Mouse (Mus musculus) kidney, adult 2 months (tissue): ENCODE results near the gene Fam107b. TPM values are rescaled to one million over a fixed set of nuclear protein-coding genes. Genes with fewer than 3 reads are reported as not detected.
"Not testable (repeated sequence)": the region's sequence is repeated elsewhere in the genome, so short reads cannot be mapped to it uniquely, and the experiment has no call there.

Source experiments
- DNase-seq: peaks from one replicate; pipeline ENCODE4 v3.0.0; 2021
- H3K27ac ChIP-seq: fragments of 200-500 bp; 2 replicates; pipeline ENCODE4 v1.5.1; 2012; ENCODE audit warnings: low read depth, low read length, control low read depth, inconsistent platforms; ENCODE audit not compliant: insufficient read depth
- H3K27me3 ChIP-seq: fragments of 200-500 bp; replicated peaks from 2 replicates; pipeline ENCODE4 v1.6.1; 2012; ENCODE audit warnings: mild to moderate bottlenecking, moderate library complexity, low read length, inconsistent platforms; ENCODE audit not compliant: control insufficient read depth, insufficient read depth
- H3K36me3 ChIP-seq: fragments of 200-500 bp; 2 replicates; pipeline ENCODE4 v1.6.1; 2012; ENCODE audit warnings: mild to moderate bottlenecking, moderate library complexity, low read length, inconsistent platforms; ENCODE audit not compliant: control insufficient read depth, insufficient read depth
- H3K4me1 ChIP-seq: fragments of 200-500 bp; 2 replicates; pipeline ENCODE4 v1.6.1; 2011; ENCODE audit warnings: low read length; ENCODE audit not compliant: control insufficient read depth, insufficient read depth
- H3K4me3 ChIP-seq: fragments of 200-500 bp; 2 replicates; pipeline ENCODE4 v1.5.1; 2011; ENCODE audit warnings: mild to moderate bottlenecking, low read depth, low read length, control low read depth; ENCODE audit not compliant: insufficient read depth
- CTCF ChIP-seq: fragments of 200-500 bp; conservative IDR thresholded peaks from 2 replicates; pipeline ENCODE4 v1.5.1; 2011; ENCODE audit warnings: low read depth, mild to moderate bottlenecking, control low read depth, low read length, moderate library complexity, mixed read lengths; ENCODE audit not compliant: insufficient read depth, insufficient read length
- POLR2A ChIP-seq: fragments of 200-500 bp; IDR thresholded peaks from one replicate; pipeline ENCODE4 v1.6.1; 2011; ENCODE audit warnings: low read depth, low read length, control low read depth
- whole genome bisulfite sequencing: fragments of 180-500 bp; shearing (Covaris S2); methylation state at CpG from one replicate; pipeline ENCODE4 v1.1.7; 2018; 5-methylcytosine and 5-hydroxymethylcytosine counted together
- polyA plus RNA-seq: library from polyadenylated mRNA; depleted of rRNA; stranded (reverse); fragments of >200 nt; gene quantifications from 2 replicates; pipeline ENCODE4 v1.2.3, GENCODE M21; 2012

Fam107b gene
- polyA plus RNA-seq, 1 experiment = 54.3 TPM

DNA sequence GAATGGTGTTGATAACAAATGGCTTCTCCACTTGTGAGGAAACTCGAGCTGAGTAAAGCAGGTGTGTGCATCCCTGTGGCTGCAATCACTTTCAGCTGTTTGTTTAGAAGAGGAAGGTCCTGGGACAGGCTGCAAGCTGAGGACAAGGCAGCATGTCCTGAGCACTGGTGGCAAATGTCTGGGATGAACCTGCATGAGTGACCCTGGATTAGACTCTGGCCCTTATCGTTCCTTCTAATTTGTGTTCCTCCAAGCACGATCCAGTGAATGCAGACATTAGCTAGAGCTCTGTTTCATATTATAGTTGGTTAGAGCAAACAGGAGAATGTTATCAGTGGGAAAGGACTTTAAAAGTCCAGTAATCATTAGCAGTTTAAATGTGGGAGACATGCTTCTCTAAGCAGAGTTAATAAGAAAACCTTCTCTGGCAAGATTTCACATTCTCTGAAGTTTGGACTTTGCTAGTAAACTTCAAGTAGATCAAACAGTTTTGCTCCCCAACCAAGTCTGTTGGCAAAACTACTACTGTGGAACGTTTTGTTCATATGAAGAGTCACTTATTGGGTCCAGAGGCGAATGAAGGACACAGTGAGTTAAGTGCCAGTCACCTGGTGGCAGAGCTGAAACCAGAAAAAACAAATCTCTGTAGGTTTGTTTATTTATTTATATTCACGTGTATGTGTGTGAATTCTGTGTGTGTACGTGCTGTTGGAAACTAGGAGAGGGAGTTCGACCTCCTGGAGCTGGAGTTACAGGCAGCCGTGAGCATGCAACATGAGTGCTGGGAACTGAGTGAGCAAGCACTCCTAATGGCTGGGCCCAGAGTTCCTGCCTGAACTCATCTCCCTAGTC is 134.2 kb downstream of the Fam107b start:
- Histone ChIP-seq H3K27ac (peak overlapping the region; percentile 99), H3K27me3 (no peaks in the 10 kb centered on the region), H3K4me1 (peaks cover 37% of the 10 kb centered on the region), H3K36me3 (no peaks in the 10 kb centered on the region), H3K4me3 (peak overlapping the region; percentile 13; the same call in 1 of the 2 replicates)
- TF ChIP-seq CTCF (no peak), POLR2A (no peak)
- 34% methylated on average over 9 of the region's 9 CpGs for whole genome bisulfite sequencing
- DNase-seq = peak; percentile 94

DNA sequence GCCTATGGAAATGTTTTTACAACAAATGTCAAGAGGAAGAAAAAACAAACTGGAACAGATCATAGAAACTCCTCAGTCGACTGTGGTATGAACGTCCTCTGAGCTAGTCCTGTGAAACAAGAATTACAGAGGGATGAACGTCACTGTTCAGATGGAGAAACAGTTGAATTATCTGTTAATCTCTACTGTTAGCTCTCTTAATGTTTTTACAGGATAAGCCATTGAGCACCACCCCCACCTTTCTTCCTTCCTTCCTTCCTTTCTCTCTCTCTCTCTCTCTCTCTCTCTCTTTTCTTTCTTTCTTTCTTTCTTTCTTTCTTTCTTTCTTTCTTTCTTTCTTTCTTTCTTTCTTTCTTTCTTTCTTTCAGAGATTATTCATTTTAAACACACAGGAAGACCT is 135.0 kb downstream of the Fam107b start:
- peak overlapping the region; percentile 99 for H3K27ac ChIP-seq
- H3K4me3 ChIP-seq, H3K27me3 ChIP-seq, DNase-seq, H3K36me3 ChIP-seq: not testable (repeated sequence)
- H3K4me1 ChIP-seq = peaks cover 33% of the 10 kb centered on the region
- WGBS = 31% methylated on average over 3 of the region's 3 CpGs

DNA sequence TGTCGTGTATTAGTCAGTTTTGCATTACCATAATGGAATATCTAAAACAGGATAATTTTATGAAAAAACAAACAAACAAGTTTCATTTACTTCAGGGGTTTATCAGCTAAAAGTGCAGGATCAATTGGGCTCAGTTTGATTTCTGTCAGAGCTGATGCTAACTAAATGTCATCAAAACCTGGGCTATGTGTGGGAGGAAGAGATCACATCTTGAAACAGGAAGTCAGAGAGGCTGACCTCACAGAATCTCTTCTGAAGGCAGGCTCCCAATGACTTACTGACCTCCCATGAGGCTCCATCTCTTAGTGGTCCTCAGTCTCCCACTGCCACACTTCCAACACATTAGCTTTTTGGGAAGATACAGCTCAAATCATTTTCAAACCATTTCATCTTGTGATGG is 136.9 kb downstream of the Fam107b start:
- Histone ChIP-seq H3K27me3 (no peaks in the 10 kb centered on the region), H3K27ac (no peak overlapping the region), H3K4me3 (no peak overlapping the region), H3K4me1 (peaks cover 29% of the 10 kb centered on the region), H3K36me3 (no peaks in the 10 kb centered on the region)
- TF ChIP-seq CTCF = no peak
- TF ChIP-seq POLR2A = no peak
- no peak for DNase-seq
- WGBS = 94% methylated on average over 1 of the region's 1 CpGs

DNA sequence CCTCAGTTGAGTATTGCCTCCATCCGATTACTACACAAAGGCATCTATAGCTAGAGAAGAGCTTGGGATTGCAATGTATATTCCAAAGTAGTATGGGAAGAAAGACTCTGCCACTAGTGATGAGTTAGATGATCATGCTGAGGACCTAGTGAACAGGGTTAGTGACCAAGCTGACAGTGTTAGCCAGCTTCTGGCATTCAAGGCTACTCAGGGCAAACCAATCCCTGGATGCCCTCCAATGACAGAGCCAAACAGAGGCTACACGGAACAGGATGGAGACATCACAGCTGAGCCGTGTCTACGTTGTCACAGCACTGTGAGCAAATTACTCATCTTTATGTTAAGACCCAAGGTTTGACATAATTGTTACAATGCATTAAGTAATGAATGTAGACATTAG is 138.3 kb downstream of the Fam107b start:
- H3K36me3 ChIP-seq = no peaks in the 10 kb centered on the region
- H3K4me1 ChIP-seq = peaks cover 19% of the 10 kb centered on the region; the same call in 1 of the 2 replicates
- no peak for DNase-seq
- no peak overlapping the region for H3K4me3 ChIP-seq
- H3K27me3 ChIP-seq = no peaks in the 10 kb centered on the region
- WGBS = 78% methylated on average over 4 of the region's 4 CpGs
- no peak for TF ChIP-seq CTCF
- no peak for TF ChIP-seq POLR2A
- no peak overlapping the region for H3K27ac ChIP-seq

DNA sequence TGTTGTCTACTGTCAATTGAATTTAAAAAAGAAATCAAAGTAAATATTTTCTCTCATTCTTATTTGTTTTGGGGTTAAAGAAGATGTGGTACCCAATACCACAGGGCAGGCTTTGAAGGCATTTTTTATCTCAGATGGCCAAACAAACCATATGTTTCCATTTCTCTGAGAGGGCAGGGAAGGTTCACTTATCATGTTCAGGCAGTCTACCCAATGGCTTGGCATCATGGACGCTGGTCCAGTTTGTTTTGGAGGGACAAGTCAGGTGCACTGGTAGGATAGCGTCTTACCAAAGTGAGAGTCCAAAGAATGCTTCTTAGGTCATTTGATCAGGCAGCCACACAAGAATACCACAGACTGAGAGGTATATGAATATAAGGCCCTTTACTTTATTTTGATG is 139.6 kb downstream of the Fam107b start:
- DNase-seq = no peak
- H3K4me1 ChIP-seq = peaks cover 11% of the 10 kb centered on the region; the same call in 1 of the 2 replicates
- H3K4me3 ChIP-seq = no peak overlapping the region
- WGBS = 94% methylated on average over 2 of the region's 2 CpGs
- no peaks in the 10 kb centered on the region for H3K27me3 ChIP-seq
- H3K27ac ChIP-seq = no peak overlapping the region
- no peaks in the 10 kb centered on the region for H3K36me3 ChIP-seq
- no peak for TF ChIP-seq CTCF
- no peak for TF ChIP-seq POLR2A

DNA sequence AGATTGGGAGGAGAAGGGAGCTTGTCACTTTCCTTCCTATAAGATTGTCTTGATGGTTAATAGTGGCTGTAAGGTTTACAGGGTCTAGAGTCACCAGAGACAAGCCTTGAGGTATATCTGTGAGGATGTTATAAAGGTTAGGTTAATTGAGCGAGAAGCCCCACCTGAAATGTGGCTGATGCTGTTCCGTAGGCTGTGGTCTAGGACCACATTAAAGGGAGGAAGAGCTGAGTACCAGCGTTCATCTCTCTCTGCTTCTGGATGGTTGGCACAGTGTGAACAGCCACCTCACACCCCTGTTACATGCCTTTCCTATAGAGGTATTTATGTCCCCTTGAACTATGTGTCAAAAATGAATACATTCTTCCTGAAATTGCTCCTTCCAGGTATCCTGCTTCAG is 140.2 kb downstream of the Fam107b start:
- Histone ChIP-seq H3K4me3 (no peak overlapping the region), H3K27me3 (no peaks in the 10 kb centered on the region), H3K36me3 (no peaks in the 10 kb centered on the region), H3K4me1 (peaks cover 9% of the 10 kb centered on the region; the same call in 1 of the 2 replicates), H3K27ac (no peak overlapping the region)
- 96% methylated on average over 3 of the region's 3 CpGs for WGBS
- TF ChIP-seq POLR2A = no peak
- no peak for TF ChIP-seq CTCF
- no peak for DNase-seq

DNA sequence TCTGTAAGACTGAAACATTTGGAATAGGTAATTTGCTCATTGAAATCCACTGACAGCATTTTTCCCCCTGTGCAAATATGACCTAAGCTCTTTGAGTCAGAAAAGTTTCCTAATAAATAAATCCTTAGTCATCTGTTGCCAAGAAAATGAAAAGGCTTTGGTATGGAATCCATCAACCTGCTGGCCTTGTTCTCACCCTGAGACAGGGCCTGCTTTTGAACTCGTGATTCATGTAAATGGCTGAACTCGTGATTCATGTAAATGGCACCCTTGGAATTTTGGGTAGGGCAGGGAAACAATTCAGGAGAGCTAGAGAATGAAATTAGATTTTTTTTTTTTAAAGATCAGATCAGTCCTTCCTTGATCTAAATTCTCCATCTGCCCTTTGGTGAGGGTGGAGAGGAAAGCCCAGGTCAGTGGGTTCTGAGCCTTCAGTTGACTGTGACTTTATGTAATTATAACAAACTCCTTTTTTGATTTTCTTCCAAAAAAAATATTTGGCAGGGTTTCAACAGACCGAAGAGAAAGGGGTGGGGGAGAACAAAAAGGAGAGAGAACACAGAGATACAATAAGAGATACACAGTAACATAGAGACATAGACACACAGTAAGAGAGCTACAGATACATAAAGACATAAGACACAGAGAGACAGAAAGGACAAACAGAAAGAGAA is 142.2 kb downstream of the Fam107b start:
- peak; percentile 43 for DNase-seq

More for the DNA sequence above, 142.2 kb downstream of the Fam107b start:
- TF ChIP-seq CTCF = no peak
- TF ChIP-seq POLR2A = no peak
- Histone ChIP-seq H3K27ac (peak overlapping the region; percentile 85), H3K27me3 (no peaks in the 10 kb centered on the region), H3K36me3 (no peaks in the 10 kb centered on the region), H3K4me3 (no peak overlapping the region), H3K4me1 (peaks cover 16% of the 10 kb centered on the region; the same call in 1 of the 2 replicates)
- WGBS = 15% methylated on average over 3 of the region's 3 CpGs
